Mouse (Mus musculus) G1E (cell line): ENCODE data around the gene Psma5. TPM values are rescaled to one million over a fixed set of nuclear protein-coding genes. Genes with fewer than 3 reads are reported as not detected.

Source experiments
- ATAC-seq: 2 replicates; pipeline ENCODE4 v1.8.0; 2016; ENCODE audit warnings: mild to moderate bottlenecking; ENCODE audit not compliant: insufficient number of reproducible peaks, poor library complexity, low FRiP score, severe bottlenecking; ENCODE audit errors: extremely low read depth
- DNase-seq: peaks from one replicate; pipeline ENCODE4 v3.0.0; 2012; ENCODE audit warnings: low spot score
- H3K27me3 ChIP-seq: 2 replicates; pipeline ENCODE4 v1.6.1; 2012; ENCODE audit warnings: mild to moderate bottlenecking, low read length, inconsistent platforms; ENCODE audit not compliant: insufficient read depth
- H3K36me3 ChIP-seq: replicated peaks from 2 replicates; pipeline ENCODE3; 2012; ENCODE audit warnings: mild to moderate bottlenecking, inconsistent platforms
- H3K4me1 ChIP-seq: 2 replicates; pipeline ENCODE4 v1.6.1; 2012; ENCODE audit warnings: low read depth, low read length, inconsistent platforms, mixed read lengths; ENCODE audit not compliant: insufficient read depth
- H3K4me3 ChIP-seq: 2 replicates; pipeline ENCODE4 v1.5.1; 2012; ENCODE audit warnings: low read depth, mild to moderate bottlenecking, inconsistent platforms, low read length, moderate library complexity, mixed read lengths
- H3K9me3 ChIP-seq: replicated peaks from 2 replicates; pipeline ENCODE4 v1.6.1; 2012; ENCODE audit warnings: inconsistent platforms
- CTCF ChIP-seq: IDR thresholded peaks from 2 replicates; pipeline ENCODE4 v1.5.1; 2012; ENCODE audit warnings: low read depth, low read length, inconsistent platforms, mixed read lengths
- GATA1 ChIP-seq: IDR thresholded peaks from 2 replicates; pipeline ENCODE4 v1.6.1; 2012; ENCODE audit warnings: borderline replicate concordance, low read length, inconsistent platforms, mixed read lengths
- GATA2 ChIP-seq: IDR thresholded peaks from 2 replicates; pipeline ENCODE4 v1.6.1; 2012; ENCODE audit warnings: low read depth, low read length, inconsistent platforms, borderline replicate concordance
- POLR2AphosphoS5 ChIP-seq: IDR thresholded peaks from 2 replicates; pipeline ENCODE4 v1.6.1; 2012; ENCODE audit warnings: low read depth, low read length, inconsistent platforms; ENCODE audit not compliant: insufficient replicate concordance
- TAL1 ChIP-seq: conservative IDR thresholded peaks from 2 replicates; pipeline ENCODE4 v1.6.1; 2012; ENCODE audit warnings: low read depth, low read length, inconsistent platforms, mixed read lengths
- polyA plus RNA-seq: library from polyadenylated mRNA; stranded (reverse); fragments of >175 nt; gene quantifications from 2 replicates; pipeline ENCODE4 v1.2.3, GENCODE M21; 2012
- total RNA-seq, 2 experiments: library from RNA; stranded (forward) in 1 of 2; stranded (reverse) in 1 of 2; fragments of 200-1000 nt in 1 of 2; fragments of >200 nt in 1 of 2; fragmentation: Nextera tagmentation in 1 of 2; gene quantifications; 2 replicates each; pipeline ENCODE4 v1.2.3; 2014 to 2017

Gene Psma5
- 57.5 and 59.5 TPM in 2 replicates for total RNA-seq (2014; fragmentation: Nextera tagmentation)
- total RNA-seq (2017): 297 and 331 TPM in 2 replicates
- 3.8 and 4.9 TPM in 2 replicates for polyA plus RNA-seq

- DNase-seq: peak; percentile 95
These were observed at the start of gene Psma5 for GRCm38 (mm10) chr3:108256719-108257637. Gene Psma5 (plus strand): TSS chr3:108256926.

GRCm38 (mm10) chr3:108209001-108209400, 47.7 kb upstream of the Psma5 start:
- Histone ChIP-seq H3K9me3 (no peaks in the 10 kb centered on the region), H3K27me3 (no peaks in the 10 kb centered on the region), H3K4me3 (peak overlapping the region; percentile 77; the same call in 1 of the 2 replicates), H3K4me1 (peaks cover 45% of the 10 kb centered on the region), H3K36me3 (peaks cover 49% of the 10 kb centered on the region)
- no peak for TF ChIP-seq GATA1
- TF ChIP-seq POLR2AphosphoS5: no peak
- TF ChIP-seq TAL1: no peak
- TF ChIP-seq CTCF: no peak
- TF ChIP-seq GATA2: no peak
- ATAC-seq (no peak), DNase-seq (no peak)

More at GRCm38 (mm10) chr3:108256719-108257637, at the start of gene Psma5:
- TF ChIP-seq CTCF (no peak), GATA1 (no peak), GATA2 (no peak), POLR2AphosphoS5 (no peak), TAL1 (no peak)
- peaks cover 27% of the 10 kb centered on the region for H3K36me3 ChIP-seq
- H3K4me1 ChIP-seq: peaks cover 25% of the 10 kb centered on the region
- peak within 1 kb of the TSS; percentile 85 for H3K4me3 ChIP-seq
- no peaks in the 10 kb centered on the region for H3K27me3 ChIP-seq
- ATAC-seq: peak; percentile 96
- H3K9me3 ChIP-seq: no peaks in the 10 kb centered on the region

GRCm38 (mm10) chr3:108209536-108209935, 47.2 kb upstream of the Psma5 start:
- H3K9me3 ChIP-seq: no peaks in the 10 kb centered on the region
- peaks cover 44% of the 10 kb centered on the region for H3K36me3 ChIP-seq
- peak overlapping the region; percentile 77 for H3K4me3 ChIP-seq
- DNase-seq: no peak
- peaks cover 41% of the 10 kb centered on the region for H3K4me1 ChIP-seq
- TF ChIP-seq GATA1 (no peak), POLR2AphosphoS5 (no peak), TAL1 (no peak), GATA2 (no peak), CTCF (no peak)
- ATAC-seq: no peak
- no peaks in the 10 kb centered on the region; the same call in 1 of the 2 replicates for H3K27me3 ChIP-seq

GRCm38 (mm10) chr3:108209946-108210770, 46.6 kb upstream of the Psma5 start:
- Histone ChIP-seq H3K9me3 (no peaks in the 10 kb centered on the region), H3K4me3 (peak overlapping the region; percentile 77), H3K4me1 (peaks cover 36% of the 10 kb centered on the region), H3K36me3 (peaks cover 38% of the 10 kb centered on the region), H3K27me3 (no peaks in the 10 kb centered on the region; the same call in 1 of the 2 replicates)
- DNase-seq: peak; percentile 91
- TF ChIP-seq TAL1 (no peak), GATA2 (no peak), GATA1 (no peak), CTCF (no peak)
- ATAC-seq: peak; percentile 90

- TF ChIP-seq TAL1 (no peak), POLR2AphosphoS5 (0 out of 2 replicates have a peak, but pooled peaks have one; percentile 20)
These were observed 46.0 kb upstream of the Psma5 start, which contains the start of gene Atxn7l2 for GRCm38 (mm10) chr3:108210771-108211139. Gene Atxn7l2 (minus strand): TSS chr3:108210934.

More at GRCm38 (mm10) chr3:108210771-108211139, 46.0 kb upstream of the Psma5 start, which contains the start of gene Atxn7l2:
- Histone ChIP-seq H3K27me3 (no peaks in the 10 kb centered on the region; the same call in 1 of the 2 replicates), H3K4me1 (peaks cover 34% of the 10 kb centered on the region), H3K36me3 (peaks cover 32% of the 10 kb centered on the region), H3K9me3 (no peaks in the 10 kb centered on the region), H3K4me3 (peak within 1 kb of the TSS; percentile 77)
- ATAC-seq (peak; percentile 68), DNase-seq (peak; percentile 74)
